Mouse (Mus musculus) erythroblast, embryonic 14.5 days (primary cell): ENCODE results near the gene Fstl1.

Source experiments
- GATA1 ChIP-seq: IDR thresholded peaks from 2 replicates; pipeline ENCODE4 v1.6.1; 2012; ENCODE audit warnings: low read length, inconsistent platforms, mixed read lengths
- TAL1 ChIP-seq: IDR thresholded peaks from 3 replicates; pipeline ENCODE4 v1.6.1; 2012; ENCODE audit warnings: low read length, inconsistent platforms, mixed read lengths

GRCm38 (mm10) chr16:37812474-37812886 lies 35.8 kb downstream of the Fstl1 start:
- no peak for TF ChIP-seq TAL1
- no peak for TF ChIP-seq GATA1
